Mouse (Mus musculus) spleen, adult 12 weeks (tissue): ENCODE results near the gene Mrps25.

Experiments used
- DNase-seq: peaks from one replicate; pipeline ENCODE4 v3.0.0; 2022; ENCODE audit warnings: low spot score

Gene Mrps25

DNA sequence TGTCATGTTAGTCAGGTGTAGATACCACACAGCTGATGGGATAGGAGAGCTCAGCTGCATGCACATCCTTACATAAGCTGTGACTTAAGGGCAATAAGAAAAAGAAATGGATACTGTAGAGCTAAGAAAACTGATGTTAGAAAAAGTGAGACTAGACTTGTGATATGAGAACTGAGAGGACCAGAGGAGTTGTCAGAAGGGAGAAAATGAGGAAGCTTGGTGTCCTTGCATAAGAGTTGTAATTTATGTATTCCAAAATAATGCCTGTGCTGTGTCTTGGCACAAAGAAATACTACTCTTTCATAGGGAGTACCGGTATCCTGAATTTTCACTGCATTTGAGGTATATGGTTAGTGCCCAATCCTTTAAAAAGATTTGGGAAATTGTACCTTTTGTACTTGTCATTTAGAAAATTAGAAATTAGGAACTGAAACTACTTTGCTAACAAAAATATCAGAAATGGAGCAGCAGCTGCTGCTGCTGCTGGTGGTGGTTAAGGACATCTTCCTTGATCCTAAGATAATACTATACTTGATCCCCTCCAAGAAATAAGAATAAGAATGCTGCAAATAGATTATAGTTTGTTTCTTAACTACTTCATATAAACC lies 56.9 kb downstream of the Mrps25 start:
- no peak for DNase-seq

DNA sequence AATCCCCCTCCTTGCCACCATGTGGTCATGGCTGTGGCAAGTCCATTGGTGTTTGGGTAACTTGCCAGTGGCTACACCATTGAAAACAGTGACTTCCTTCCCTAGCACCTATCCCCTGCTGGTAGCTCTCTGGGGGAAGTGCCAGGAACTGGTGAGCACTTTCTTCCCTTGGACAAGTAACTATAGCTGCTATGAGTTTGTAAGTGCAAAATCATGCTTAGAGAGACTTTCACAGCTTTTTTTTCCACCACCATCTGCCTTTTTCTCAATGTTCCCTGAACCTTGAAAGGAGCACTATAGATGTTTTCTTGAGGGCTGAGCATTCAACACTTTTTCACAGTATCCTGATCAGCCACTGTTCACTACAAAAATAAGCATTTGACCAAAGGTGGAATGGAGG lies 59.3 kb downstream of the Mrps25 start:
- DNase-seq, result no peak
